Mouse (Mus musculus) G1E (cell line): ENCODE measurements around the gene Necap1.

ENCODE experiments used
- CTCF ChIP-seq: IDR thresholded peaks from 2 replicates; pipeline ENCODE4 v1.5.1; 2012; ENCODE audit warnings: low read depth, low read length, inconsistent platforms, mixed read lengths
- GATA1 ChIP-seq: IDR thresholded peaks from 2 replicates; pipeline ENCODE4 v1.6.1; 2012; ENCODE audit warnings: borderline replicate concordance, low read length, inconsistent platforms, mixed read lengths
- GATA2 ChIP-seq: IDR thresholded peaks from 2 replicates; pipeline ENCODE4 v1.6.1; 2012; ENCODE audit warnings: low read depth, low read length, inconsistent platforms, borderline replicate concordance
- POLR2AphosphoS5 ChIP-seq: IDR thresholded peaks from 2 replicates; pipeline ENCODE4 v1.6.1; 2012; ENCODE audit warnings: low read depth, low read length, inconsistent platforms; ENCODE audit not compliant: insufficient replicate concordance

DNA sequence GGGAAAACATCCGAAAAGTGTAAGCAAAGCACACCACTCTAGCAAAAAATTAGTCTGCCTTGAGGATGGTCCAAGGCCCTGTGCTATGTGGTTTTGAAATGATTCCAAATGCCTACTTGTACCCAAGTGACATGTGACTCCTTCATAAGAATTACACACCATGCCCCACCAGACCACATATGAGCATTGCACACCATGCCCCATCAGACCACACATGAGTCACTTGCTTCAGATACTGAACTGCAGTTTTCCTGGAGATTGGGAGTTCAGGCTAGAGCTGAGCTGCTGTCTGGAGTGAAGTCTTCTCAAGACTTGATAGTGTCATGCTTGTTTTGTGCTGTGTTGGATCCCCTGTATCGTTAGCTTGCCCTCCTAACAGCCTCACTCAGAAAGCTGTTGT is 15.3 kb downstream of the Necap1 start:
- no peak for TF ChIP-seq CTCF
- no peak for TF ChIP-seq POLR2AphosphoS5
- no peak for TF ChIP-seq GATA1
- TF ChIP-seq GATA2 = no peak
